Mouse (Mus musculus): ENCODE measurements around the gene Zfp3. TPM values are rescaled to one million over a fixed set of nuclear protein-coding genes. Genes with fewer than 3 reads are reported as not detected.

Zfp3 gene
- total and polyA plus RNA-seq, 2 experiments from 2014 or later, result 9.8 to 10.2 TPM

DNA sequence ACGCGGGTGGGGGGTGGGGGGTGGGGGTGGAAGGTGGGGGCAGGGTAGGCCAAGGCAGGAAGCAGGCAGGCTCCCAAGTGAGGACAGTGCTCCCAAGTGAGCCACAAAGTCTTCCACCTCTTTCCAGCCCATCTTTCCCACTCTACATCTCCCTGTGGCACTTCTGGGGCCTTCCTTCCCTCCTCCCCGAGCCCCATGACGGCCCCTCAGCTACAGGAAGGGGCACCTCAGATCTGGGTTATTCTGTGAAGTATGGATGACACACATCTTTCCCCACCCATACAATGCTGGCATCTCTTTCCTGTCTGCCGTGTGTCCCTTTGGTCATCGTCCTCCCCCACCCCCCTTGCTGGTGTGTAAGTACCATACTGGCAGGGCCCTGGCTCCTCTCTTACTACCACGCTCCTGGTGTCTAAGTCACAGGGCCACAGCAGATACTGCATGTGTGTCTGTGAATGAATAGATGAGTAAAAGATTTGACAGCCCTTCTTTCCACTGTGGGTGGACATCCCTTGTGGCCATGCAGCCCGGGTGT lies 41.7 kb downstream of the Zfp3 start:
- ATAC-seq, result no peak
- Histone ChIP-seq H3K27me3 (ENCODE audit: insufficient read depth, low read length) (no peaks in the 10 kb centered on the region), H3K4me2 (ENCODE audit: low read depth, low read length) (no peak overlapping the region), H3K36me3 (ENCODE audit: insufficient read depth, low read length) (no peaks in the 10 kb centered on the region), H3K4me1 (ENCODE audit: insufficient read depth, low read length) (no peaks in the 10 kb centered on the region), H3K27ac (no peak overlapping the region), H3K9me3 (ENCODE audit: low read length) (no peaks in the 10 kb centered on the region), H3K4me3 (ENCODE audit: low read length) (no peak overlapping the region), H3K9ac (replicated peaks; ENCODE audit: low read length) (no peak overlapping the region)
- 76% methylated on average over 8 of the region's 8 CpGs for WGBS
- TF ChIP-seq CTCF (IDR thresholded peaks at IDR 0.05; ENCODE audit: low read depth), result no peak
- no peak for DNase-seq (ENCODE audit: low spot score)

DNA sequence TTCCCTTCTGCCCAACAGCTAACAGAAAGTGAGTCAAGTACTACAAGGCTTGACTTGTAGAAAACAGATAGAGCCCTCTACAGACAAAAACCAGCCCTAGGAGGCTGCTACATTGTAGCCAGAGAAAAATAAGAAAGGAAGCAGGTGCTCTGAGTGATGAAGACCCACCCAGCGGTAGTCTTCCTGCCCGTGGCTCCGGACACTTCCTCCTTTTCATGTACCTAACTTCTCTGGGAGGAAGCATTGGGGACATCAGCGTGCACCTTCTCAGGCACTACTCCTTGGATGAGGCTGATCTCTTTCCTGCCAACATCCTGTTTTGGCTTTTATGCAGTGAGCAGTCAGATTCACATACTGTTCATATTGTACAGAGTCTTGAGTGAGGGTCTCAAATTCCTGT lies 42.7 kb downstream of the Zfp3 start:
- Histone ChIP-seq H3K36me3 (ENCODE audit: insufficient read depth, low read length) (no peaks in the 10 kb centered on the region), H3K27me3 (ENCODE audit: insufficient read depth, low read length) (no peaks in the 10 kb centered on the region), H3K9ac (replicated peaks; ENCODE audit: low read length) (no peak overlapping the region), H3K4me3 (ENCODE audit: low read length) (no peak overlapping the region), H3K27ac (no peak overlapping the region), H3K4me2 (ENCODE audit: low read depth, low read length) (no peak overlapping the region), H3K4me1 (ENCODE audit: insufficient read depth, low read length) (no peaks in the 10 kb centered on the region), H3K9me3 (ENCODE audit: low read length) (no peaks in the 10 kb centered on the region)
- no peak for ATAC-seq
- no peak for DNase-seq (ENCODE audit: low spot score)
- 92% methylated on average over 4 of the region's 4 CpGs for WGBS
- TF ChIP-seq CTCF (IDR thresholded peaks at IDR 0.05; ENCODE audit: low read depth), result no peak

DNA sequence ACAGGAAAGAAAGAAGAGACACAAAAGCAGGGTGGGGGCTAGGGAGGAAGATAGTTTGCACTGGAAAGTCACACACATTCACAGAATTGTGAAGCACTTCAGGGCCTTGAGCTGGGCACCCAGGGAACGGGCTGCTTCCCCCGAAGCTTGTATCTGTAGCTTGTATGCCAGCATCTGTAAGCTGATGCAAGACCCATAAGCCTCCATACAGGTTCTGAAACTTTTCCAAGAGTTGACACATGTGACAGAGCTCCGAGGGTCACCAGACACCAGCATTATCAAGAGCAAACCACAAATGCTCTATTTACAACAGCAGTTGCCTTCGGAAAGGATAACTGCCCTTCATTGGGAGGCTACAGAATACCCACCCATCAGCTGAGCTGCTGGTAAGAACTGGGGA lies 43.6 kb downstream of the Zfp3 start:
- H3K4me1 ChIP-seq (ENCODE audit: insufficient read depth, low read length), result no peaks in the 10 kb centered on the region
- H3K4me3 ChIP-seq (ENCODE audit: low read length), result no peak overlapping the region
- H3K4me2 ChIP-seq (ENCODE audit: low read depth, low read length), result no peak overlapping the region
- no peaks in the 10 kb centered on the region for H3K9me3 ChIP-seq (ENCODE audit: low read length)
- ATAC-seq (no peak), DNase-seq (ENCODE audit: low spot score) (no peak)
- no peak overlapping the region for H3K9ac ChIP-seq (replicated peaks; ENCODE audit: low read length)
- TF ChIP-seq CTCF (IDR thresholded peaks at IDR 0.05; ENCODE audit: low read depth), result no peak
- H3K36me3 ChIP-seq (ENCODE audit: insufficient read depth, low read length), result no peaks in the 10 kb centered on the region
- WGBS, result 89% methylated on average over 4 of the region's 4 CpGs
- no peak overlapping the region for H3K27ac ChIP-seq
- H3K27me3 ChIP-seq (ENCODE audit: insufficient read depth, low read length), result no peaks in the 10 kb centered on the region

DNA sequence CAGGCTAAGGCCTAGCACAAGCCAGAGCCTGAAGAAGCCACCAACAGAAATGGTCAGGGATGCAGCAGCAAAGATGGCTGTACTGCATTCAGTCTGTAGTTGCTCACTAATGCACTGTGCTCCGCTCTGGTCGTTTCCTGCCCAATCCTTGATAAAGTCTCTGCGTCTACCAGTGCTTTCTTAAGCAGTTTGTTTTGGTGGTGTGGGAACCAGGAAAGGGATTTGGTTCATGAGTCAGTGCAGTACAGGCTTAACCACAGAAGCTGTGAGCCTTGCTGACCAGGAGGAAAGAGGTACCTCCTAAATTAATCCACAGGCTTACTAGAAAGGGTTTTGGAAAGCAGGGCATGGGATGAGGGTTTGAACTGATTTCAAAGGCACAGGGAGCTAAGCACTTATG lies 44.1 kb downstream of the Zfp3 start:
- ATAC-seq (no peak), DNase-seq (ENCODE audit: low spot score) (no peak)
- Histone ChIP-seq H3K27ac (no peak overlapping the region), H3K9ac (replicated peaks; ENCODE audit: low read length) (no peak overlapping the region), H3K36me3 (ENCODE audit: insufficient read depth, low read length) (no peaks in the 10 kb centered on the region), H3K4me3 (ENCODE audit: low read length) (no peak overlapping the region), H3K27me3 (ENCODE audit: insufficient read depth, low read length) (no peaks in the 10 kb centered on the region), H3K4me1 (ENCODE audit: insufficient read depth, low read length) (no peaks in the 10 kb centered on the region), H3K9me3 (ENCODE audit: low read length) (no peaks in the 10 kb centered on the region), H3K4me2 (ENCODE audit: low read depth, low read length) (no peak overlapping the region)
- TF ChIP-seq CTCF (IDR thresholded peaks at IDR 0.05; ENCODE audit: low read depth), result no peak
- WGBS, result 71% methylated on average over 3 of the region's 3 CpGs

DNA sequence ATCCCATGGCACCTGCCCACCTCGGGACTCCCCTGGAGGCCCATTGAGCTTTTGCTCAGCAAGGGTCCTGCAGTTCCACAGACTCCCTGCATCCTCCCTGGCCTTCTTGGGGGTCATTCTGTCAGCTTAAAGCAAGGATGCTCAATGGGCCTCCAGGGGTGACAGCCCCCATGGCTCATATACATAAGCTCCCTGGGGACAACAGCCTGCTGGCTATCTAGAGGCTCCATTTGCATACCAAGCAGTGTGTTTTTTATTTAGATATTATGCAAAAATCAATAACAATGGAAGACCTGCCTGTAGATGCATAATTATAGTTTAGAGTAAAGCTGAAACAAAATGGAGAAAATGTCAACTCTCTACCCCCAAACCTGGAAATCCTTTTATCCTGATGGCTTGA lies 45.0 kb downstream of the Zfp3 start:
- Histone ChIP-seq H3K27me3 (ENCODE audit: insufficient read depth, low read length) (no peaks in the 10 kb centered on the region), H3K4me2 (ENCODE audit: low read depth, low read length) (no peak overlapping the region), H3K4me1 (ENCODE audit: insufficient read depth, low read length) (no peaks in the 10 kb centered on the region), H3K4me3 (ENCODE audit: low read length) (no peak overlapping the region), H3K9me3 (ENCODE audit: low read length) (no peaks in the 10 kb centered on the region), H3K36me3 (ENCODE audit: insufficient read depth, low read length) (no peaks in the 10 kb centered on the region), H3K9ac (replicated peaks; ENCODE audit: low read length) (no peak overlapping the region), H3K27ac (no peak overlapping the region)
- 16% methylated on average over 1 of the region's 1 CpGs for WGBS
- ATAC-seq (no peak), DNase-seq (ENCODE audit: low spot score) (no peak)
- no peak for TF ChIP-seq CTCF (IDR thresholded peaks at IDR 0.05; ENCODE audit: low read depth)

DNA sequence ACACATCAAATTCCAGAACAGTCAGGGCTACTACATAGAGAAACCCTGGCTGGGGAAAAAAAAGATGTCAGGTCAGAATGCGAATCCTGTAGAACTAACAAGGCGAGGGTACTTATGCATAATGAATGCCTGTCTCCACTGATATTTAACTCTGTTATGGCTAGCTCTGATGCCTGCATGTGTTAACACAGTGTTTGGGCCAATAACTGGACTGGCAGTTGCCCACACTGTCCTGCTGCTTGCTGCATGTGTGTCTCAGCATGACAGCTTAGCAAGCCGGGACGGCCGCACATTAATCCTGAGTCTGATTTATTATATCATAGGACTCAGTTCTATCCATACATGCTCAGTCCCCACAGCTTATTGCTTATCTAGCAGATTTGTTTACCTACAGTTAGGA lies 47.0 kb downstream of the Zfp3 start:
- Histone ChIP-seq H3K4me3 (ENCODE audit: low read length) (no peak overlapping the region), H3K9ac (replicated peaks; ENCODE audit: low read length) (no peak overlapping the region), H3K36me3 (ENCODE audit: insufficient read depth, low read length) (no peaks in the 10 kb centered on the region), H3K27ac (no peak overlapping the region), H3K9me3 (ENCODE audit: low read length) (no peaks in the 10 kb centered on the region), H3K27me3 (ENCODE audit: insufficient read depth, low read length) (no peaks in the 10 kb centered on the region), H3K4me1 (ENCODE audit: insufficient read depth, low read length) (no peaks in the 10 kb centered on the region), H3K4me2 (ENCODE audit: low read depth, low read length) (no peak overlapping the region)
- 63% methylated on average over 5 of the region's 5 CpGs for WGBS
- TF ChIP-seq CTCF (IDR thresholded peaks at IDR 0.05; ENCODE audit: low read depth), result no peak
- DNase-seq (ENCODE audit: low spot score) (no peak), ATAC-seq (no peak)

DNA sequence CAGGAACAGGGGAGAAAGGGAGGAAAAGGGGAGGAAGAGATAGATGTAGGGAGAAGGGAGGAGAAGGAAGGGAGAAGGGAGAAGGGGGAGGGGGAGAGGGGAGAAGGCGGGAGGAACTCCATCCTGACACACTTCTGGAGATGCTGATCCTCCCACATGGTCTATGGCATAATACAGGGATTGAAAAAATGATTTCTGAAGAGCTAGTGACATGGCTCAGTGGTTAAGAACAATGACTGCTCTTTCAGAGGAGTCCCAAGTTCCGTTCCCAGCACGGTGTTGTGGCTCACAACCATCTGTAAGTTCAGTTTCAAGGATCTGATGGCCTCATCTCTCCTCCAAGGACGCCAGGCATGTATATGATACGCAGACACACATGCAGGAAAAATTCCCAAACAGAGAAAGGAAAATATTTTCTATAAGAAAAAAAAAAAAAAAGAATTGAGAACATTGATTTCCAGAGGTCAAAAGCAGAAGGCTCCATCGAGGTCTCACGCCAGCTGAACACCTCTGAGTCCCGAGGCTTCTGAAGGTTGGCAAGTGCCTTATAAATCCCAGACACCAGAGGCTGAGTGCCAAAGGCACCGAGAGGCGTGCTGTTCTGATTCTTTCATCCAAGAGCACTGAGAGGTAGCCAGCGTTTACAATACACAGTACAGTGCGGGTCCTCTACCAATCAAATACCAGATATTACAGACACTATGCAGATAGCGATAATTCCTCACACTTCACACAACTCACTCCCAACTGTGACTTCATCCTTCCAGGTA lies 47.6 kb downstream of the Zfp3 start:
- no peak overlapping the region for H3K9ac ChIP-seq (replicated peaks; ENCODE audit: low read length)
- H3K4me2 ChIP-seq (ENCODE audit: low read depth, low read length), result no peak overlapping the region
- ATAC-seq, result no peak
- H3K27ac ChIP-seq, result no peak overlapping the region
- TF ChIP-seq CTCF (IDR thresholded peaks at IDR 0.05; ENCODE audit: low read depth), result no peak
- WGBS, result 49% methylated on average over 13 of the region's 13 CpGs
- H3K27me3 ChIP-seq (ENCODE audit: insufficient read depth, low read length), result no peaks in the 10 kb centered on the region
- no peaks in the 10 kb centered on the region for H3K9me3 ChIP-seq (ENCODE audit: low read length)
- H3K4me1 ChIP-seq (ENCODE audit: insufficient read depth, low read length), result no peaks in the 10 kb centered on the region
- DNase-seq (ENCODE audit: low spot score), result peak; percentile 11
- no peaks in the 10 kb centered on the region for H3K36me3 ChIP-seq (ENCODE audit: insufficient read depth, low read length)
- no peak overlapping the region for H3K4me3 ChIP-seq (ENCODE audit: low read length)
